Mouse (Mus musculus) myocyte (in vitro differentiated cells): Measurements from ENCODE around the gene Ppil6. TPM values are rescaled to one million over a fixed set of nuclear protein-coding genes. Genes with fewer than 3 reads are reported as not detected.

Source experiments
- H3K27me3 ChIP-seq: one replicate; pipeline ENCODE4 v1.6.1; 2011; ENCODE audit not compliant: control insufficient read depth, insufficient read depth, insufficient read length
- H3K36me3 ChIP-seq: one replicate; pipeline ENCODE4 v1.6.1; 2011; ENCODE audit not compliant: control insufficient read depth, insufficient read depth
- H3K4me2 ChIP-seq: one replicate; pipeline ENCODE4 v1.6.1; 2011; ENCODE audit warnings: low read depth, control low read depth
- H3K4me3 ChIP-seq: one replicate; pipeline ENCODE4 v1.5.1; 2011; ENCODE audit warnings: mild to moderate bottlenecking, control low read depth, moderate library complexity
- H3K79me2 ChIP-seq: one replicate; pipeline ENCODE4 v1.6.1; 2011; ENCODE audit not compliant: control insufficient read depth, insufficient read depth
- H3ac ChIP-seq: one replicate; pipeline ENCODE4 v1.6.1; 2011; ENCODE audit not compliant: control insufficient read depth, insufficient read length
- CEBPB ChIP-seq: IDR thresholded peaks from 2 replicates; pipeline ENCODE4 v1.6.1; 2011; ENCODE audit warnings: mild to moderate bottlenecking, moderate library complexity; ENCODE audit not compliant: poor library complexity, insufficient read depth, severe bottlenecking
- E2F4 ChIP-seq: IDR thresholded peaks from one replicate; pipeline ENCODE4 v1.6.1; 2011; ENCODE audit warnings: mild to moderate bottlenecking, control low read depth, moderate library complexity; ENCODE audit not compliant: insufficient read depth
- MAX ChIP-seq: IDR thresholded peaks from one replicate; pipeline ENCODE4 v1.6.1; 2011; ENCODE audit warnings: low read depth, mild to moderate bottlenecking, control low read depth
- MYOD1 ChIP-seq, 3 experiments: IDR thresholded peaks; one replicate each; pipeline ENCODE4 v1.6.1; 2011; ENCODE audit warnings: control low read depth in 2 of 3, low read depth in 2 of 3, mild to moderate bottlenecking in 2 of 3, moderate library complexity in 1 of 3; ENCODE audit not compliant: insufficient read length in 2 of 3, control insufficient read depth in 1 of 3
- MYOG ChIP-seq, 3 experiments: IDR thresholded peaks; one replicate each; pipeline ENCODE4 v1.6.1; 2011; ENCODE audit warnings: control low read depth in 2 of 3, low read depth in 2 of 3, mild to moderate bottlenecking in 2 of 3; ENCODE audit not compliant: insufficient read length in 2 of 3, control insufficient read depth in 1 of 3, insufficient read depth in 1 of 3
- POLR2A ChIP-seq: IDR thresholded peaks from one replicate; pipeline ENCODE4 v1.6.1; 2011; ENCODE audit warnings: low read depth, mild to moderate bottlenecking, control low read depth, moderate library complexity; ENCODE audit not compliant: insufficient read length
- POLR2AphosphoS2 ChIP-seq: IDR thresholded peaks from one replicate; pipeline ENCODE4 v1.6.1; 2011; ENCODE audit warnings: low read depth, control low read depth; ENCODE audit not compliant: insufficient read length
- REST ChIP-seq: IDR thresholded peaks from one replicate; pipeline ENCODE4 v1.6.1; 2011; ENCODE audit warnings: mild to moderate bottlenecking, control low read depth, moderate library complexity; ENCODE audit not compliant: insufficient read depth, insufficient read length
- SRF ChIP-seq: IDR thresholded peaks from one replicate; pipeline ENCODE4 v1.6.1; 2011; ENCODE audit warnings: low read depth; ENCODE audit not compliant: control insufficient read depth, insufficient read length
- TCF12 ChIP-seq: IDR thresholded peaks from one replicate; pipeline ENCODE4 v1.6.1; 2011; ENCODE audit warnings: mild to moderate bottlenecking, control low read depth; ENCODE audit not compliant: poor library complexity, insufficient read depth, severe bottlenecking
- TCF3 ChIP-seq: IDR thresholded peaks from one replicate; pipeline ENCODE4 v1.6.1; 2011; ENCODE audit warnings: low read depth, control low read depth; ENCODE audit not compliant: insufficient read length
- USF1 ChIP-seq: IDR thresholded peaks from one replicate; pipeline ENCODE4 v1.6.1; 2011; ENCODE audit warnings: low read depth, mild to moderate bottlenecking, control low read depth, moderate library complexity
- polyA plus RNA-seq: library from polyadenylated mRNA; unstranded; fragments of >200 nt; fragmentation: generic; extraction: Trizol; gene quantifications from one replicate; pipeline ENCODE4 v1.2.1, GENCODE M21; 2012; ENCODE audit warnings: missing spikeins

The Ppil6 gene
- polyA plus RNA-seq, 1 experiment = 0.64 TPM

- Histone ChIP-seq H3K79me2 (peaks cover 18% of the 10 kb centered on the region), H3ac (no peak overlapping the region), H3K4me3 (no peak overlapping the region), H3K27me3 (no peaks in the 10 kb centered on the region), H3K36me3 (peaks cover 30% of the 10 kb centered on the region), H3K4me2 (no peak overlapping the region)
- TF ChIP-seq POLR2AphosphoS2 = no peak
- TF ChIP-seq POLR2A = no peak
- no peak for TF ChIP-seq MYOG (IDR thresholded peaks at IDR 0.05; ENCODE audit: control insufficient read depth in 1 of 3, insufficient read depth in 1 of 3, insufficient read length in 2 of 3, low read depth in 2 of 3)
- no peak for TF ChIP-seq MAX
- TF ChIP-seq TCF3 = no peak
- no peak for TF ChIP-seq SRF
- TF ChIP-seq CEBPB = no peak
- TF ChIP-seq TCF12 = no peak
- no peak for TF ChIP-seq REST
- TF ChIP-seq E2F4 = no peak
These were observed 45.8 kb downstream of the Ppil6 start for GRCm38 (mm10) chr10:41535991-41536390.

- H3ac ChIP-seq = no peak overlapping the region
- no peak for TF ChIP-seq POLR2AphosphoS2
- TF ChIP-seq E2F4 = no peak
- no peak for TF ChIP-seq MAX
- no peak for TF ChIP-seq REST
- no peak for TF ChIP-seq TCF3
- TF ChIP-seq CEBPB = no peak
- TF ChIP-seq POLR2A = no peak
- no peak for TF ChIP-seq SRF
- no peak for TF ChIP-seq USF1
- TF ChIP-seq MYOD1 (IDR thresholded peaks at IDR 0.05; ENCODE audit: control insufficient read depth in 1 of 3, insufficient read length in 2 of 3, low read depth in 2 of 3) = no peak
- TF ChIP-seq MYOG (IDR thresholded peaks at IDR 0.05; ENCODE audit: control insufficient read depth in 1 of 3, insufficient read depth in 1 of 3, insufficient read length in 2 of 3, low read depth in 2 of 3) = no peak
- no peak for TF ChIP-seq TCF12
- peaks cover 23% of the 10 kb centered on the region for H3K36me3 ChIP-seq
- H3K4me2 ChIP-seq = no peak overlapping the region
- no peak overlapping the region for H3K4me3 ChIP-seq
- H3K79me2 ChIP-seq = peaks cover 11% of the 10 kb centered on the region
- no peaks in the 10 kb centered on the region for H3K27me3 ChIP-seq
These were observed 46.5 kb downstream of the Ppil6 start for GRCm38 (mm10) chr10:41536714-41537113.

GRCm38 (mm10) chr10:41537226-41537982 is 47.2 kb downstream of the Ppil6 start:
- Histone ChIP-seq H3K36me3 (peaks cover 23% of the 10 kb centered on the region), H3K79me2 (peaks cover 9% of the 10 kb centered on the region), H3K4me3 (no peak overlapping the region), H3K27me3 (no peaks in the 10 kb centered on the region), H3K4me2 (no peak overlapping the region), H3ac (no peak overlapping the region)
- TF ChIP-seq POLR2AphosphoS2 (peak; percentile 51), MYOD1 (IDR thresholded peaks at IDR 0.05; ENCODE audit: control insufficient read depth in 1 of 3, insufficient read length in 2 of 3, low read depth in 2 of 3) (no peak)

- no peaks in the 10 kb centered on the region for H3K27me3 ChIP-seq
- no peak overlapping the region for H3ac ChIP-seq
- H3K4me3 ChIP-seq = no peak overlapping the region
- H3K36me3 ChIP-seq = peaks cover 23% of the 10 kb centered on the region
- H3K79me2 ChIP-seq = peaks cover 4% of the 10 kb centered on the region
- no peak overlapping the region for H3K4me2 ChIP-seq
- no peak for TF ChIP-seq MAX
- TF ChIP-seq CEBPB = no peak
- no peak for TF ChIP-seq REST
- no peak for TF ChIP-seq TCF3
- TF ChIP-seq POLR2A = no peak
- no peak for TF ChIP-seq POLR2AphosphoS2
- TF ChIP-seq TCF12 = no peak
- no peak for TF ChIP-seq MYOD1 (IDR thresholded peaks at IDR 0.05; ENCODE audit: control insufficient read depth in 1 of 3, insufficient read length in 2 of 3, low read depth in 2 of 3)
- no peak for TF ChIP-seq USF1
- no peak for TF ChIP-seq MYOG (IDR thresholded peaks at IDR 0.05; ENCODE audit: control insufficient read depth in 1 of 3, insufficient read depth in 1 of 3, insufficient read length in 2 of 3, low read depth in 2 of 3)
- no peak for TF ChIP-seq E2F4
- no peak for TF ChIP-seq SRF
These were observed 47.7 kb downstream of the Ppil6 start for GRCm38 (mm10) chr10:41537983-41538330.

DNA sequence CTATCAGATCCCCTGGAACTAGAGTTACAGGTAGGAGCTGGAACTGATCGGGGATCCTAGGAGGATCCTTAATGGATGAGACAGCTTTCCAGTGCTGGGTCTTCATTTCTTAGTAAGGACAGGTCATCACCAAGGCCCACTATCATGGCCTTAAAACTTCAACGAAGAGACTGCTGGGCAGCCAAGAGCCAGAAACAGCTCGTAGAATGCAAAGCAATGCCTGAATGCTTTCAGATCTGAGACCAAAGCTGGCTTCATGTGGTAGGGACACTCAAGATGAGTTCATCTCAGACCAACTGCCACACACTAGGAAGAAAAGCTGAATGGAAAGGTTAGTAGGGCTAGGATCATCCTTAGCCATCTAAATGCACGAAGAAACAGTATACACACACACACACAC is 48.7 kb downstream of the Ppil6 start:
- Histone ChIP-seq H3K36me3 (peaks cover 21% of the 10 kb centered on the region), H3K27me3 (no peaks in the 10 kb centered on the region), H3K4me2 (no peak overlapping the region), H3K4me3 (no peak overlapping the region), H3ac (no peak overlapping the region), H3K79me2 (no peaks in the 10 kb centered on the region)
- TF ChIP-seq E2F4 (no peak), CEBPB (no peak), REST (no peak), POLR2A (no peak), SRF (no peak)
